Mouse (Mus musculus) ovary, postnatal 10 days (tissue): ENCODE results near the gene Tmigd3.

Experiments used
- DNase-seq: peaks from one replicate; pipeline ENCODE4 v3.0.0; 2022; ENCODE audit warnings: low spot score

Tmigd3 gene

GRCm38 (mm10) chr3:105932240-105933071 lies 61.8 kb downstream of the Tmigd3 start, which contains the start of gene I830077J02Rik:
I830077J02Rik (minus strand) TSS chr3:105932664.
- DNase-seq = no peak

GRCm38 (mm10) chr3:105933926-105934325 lies 63.2 kb downstream of the Tmigd3 start:
- no peak for DNase-seq

DNA sequence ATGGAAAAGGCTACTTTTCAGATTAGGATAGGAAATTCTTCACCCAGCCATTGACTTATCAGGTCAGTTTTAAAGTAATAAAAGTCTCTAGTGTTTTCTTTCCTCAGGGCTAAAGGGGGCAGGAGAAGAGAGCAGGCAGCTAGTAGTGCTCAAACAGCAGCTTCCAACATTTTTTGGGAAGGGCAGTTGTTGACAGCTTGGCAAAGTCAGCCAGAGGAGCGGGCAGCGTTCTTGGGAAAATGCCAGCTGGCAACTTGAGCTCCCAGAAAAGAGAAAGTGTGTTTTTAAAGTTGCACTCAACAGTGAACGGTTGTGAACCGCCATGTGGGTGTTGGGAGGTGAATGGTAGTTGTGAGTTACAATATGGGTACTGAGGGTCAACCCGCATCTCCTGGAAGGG lies 64.3 kb downstream of the Tmigd3 start:
- DNase-seq = no peak

- DNase-seq = no peak
Observed at GRCm38 (mm10) chr3:105936111-105936510, 65.4 kb downstream of the Tmigd3 start.

- DNase-seq = no peak
Observed at GRCm38 (mm10) chr3:105951348-105951747, 80.6 kb downstream of the Tmigd3 start.

- DNase-seq = no peak
Observed at GRCm38 (mm10) chr3:105957235-105957634, 86.5 kb downstream of the Tmigd3 start.

GRCm38 (mm10) chr3:105958204-105958603 lies 87.5 kb downstream of the Tmigd3 start:
- DNase-seq = no peak

- peak; percentile 94 for DNase-seq
Observed at GRCm38 (mm10) chr3:105958974-105959580, 88.4 kb downstream of the Tmigd3 start, which contains the start of gene Wdr77. Wdr77 (plus strand) TSS chr3:105959369.

- DNase-seq = no peak
Observed at GRCm38 (mm10) chr3:105959585-105959984, 88.9 kb downstream of the Tmigd3 start.

DNA sequence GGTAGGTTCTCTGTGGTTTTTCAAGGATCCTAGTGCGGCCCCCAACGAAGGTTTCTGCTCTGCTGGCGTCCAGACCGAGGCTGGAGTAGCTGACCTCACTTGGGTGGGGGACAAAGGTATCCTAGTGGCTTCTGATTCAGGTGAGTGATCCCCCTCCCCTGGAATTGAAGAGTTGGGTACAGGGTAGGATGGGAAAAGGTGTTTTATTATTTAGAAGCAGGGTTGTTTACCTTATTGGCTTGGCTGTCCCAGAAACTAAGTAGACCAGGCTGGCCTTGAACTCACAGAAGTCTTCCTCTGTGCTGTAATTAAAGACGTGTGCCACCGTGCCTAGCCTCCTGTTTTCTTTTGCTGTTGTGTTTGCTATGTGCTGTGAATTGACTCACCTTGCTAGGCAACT lies 89.3 kb downstream of the Tmigd3 start, which contains the start of gene Atp5f1:
Gene Atp5f1, minus strand, starts transcription at position 101 of the 400 bp plus-strand sequence.
- DNase-seq = no peak

DNA sequence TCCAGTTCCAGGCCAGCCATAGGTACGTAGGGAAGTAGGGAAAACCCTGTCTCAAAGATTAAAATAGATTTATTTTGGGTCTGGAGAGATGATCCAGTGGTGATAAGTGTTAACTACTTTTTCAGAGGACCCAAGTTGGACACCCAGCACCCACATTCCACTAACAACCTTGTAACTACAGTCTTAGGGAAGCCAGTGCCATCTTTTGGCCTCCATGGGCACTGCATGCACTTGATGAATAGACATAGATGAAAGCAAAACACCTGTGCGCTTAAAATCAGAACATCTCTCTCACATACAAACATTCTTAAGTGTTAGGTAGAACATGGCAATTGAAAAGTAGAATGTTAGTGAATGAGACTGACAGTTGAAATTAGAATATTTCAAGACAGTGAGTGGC lies 90.0 kb downstream of the Tmigd3 start:
- DNase-seq = no peak

DNA sequence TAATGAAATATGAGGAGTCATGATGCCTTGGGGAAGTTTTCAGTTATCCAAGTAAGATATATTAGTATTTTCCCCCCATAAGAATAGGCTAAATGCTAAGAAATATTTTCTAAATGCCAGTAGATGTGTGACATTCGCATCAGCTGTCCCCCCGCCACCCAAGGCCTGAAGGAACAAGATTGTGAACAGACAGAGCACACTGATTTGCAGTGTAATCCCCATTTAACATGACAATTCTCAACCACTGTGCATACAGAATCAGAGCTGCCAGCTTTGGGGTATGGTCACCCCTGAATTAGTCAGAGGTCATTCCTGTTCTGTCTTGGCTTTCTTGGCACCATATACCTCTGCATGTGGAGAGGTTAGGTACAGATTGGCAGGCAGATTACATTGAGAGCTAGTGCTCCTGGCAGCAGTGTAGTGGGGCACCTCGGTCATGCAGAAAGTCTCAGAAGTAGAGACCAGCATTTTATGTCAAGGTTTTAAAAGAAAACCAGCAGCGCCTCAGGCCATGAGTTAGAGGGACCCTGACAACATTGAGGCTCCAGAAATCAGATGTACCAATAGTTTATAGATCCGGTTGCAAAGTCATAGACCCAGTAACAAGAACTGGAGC lies 101.2 kb downstream of the Tmigd3 start:
- no peak for DNase-seq

DNA sequence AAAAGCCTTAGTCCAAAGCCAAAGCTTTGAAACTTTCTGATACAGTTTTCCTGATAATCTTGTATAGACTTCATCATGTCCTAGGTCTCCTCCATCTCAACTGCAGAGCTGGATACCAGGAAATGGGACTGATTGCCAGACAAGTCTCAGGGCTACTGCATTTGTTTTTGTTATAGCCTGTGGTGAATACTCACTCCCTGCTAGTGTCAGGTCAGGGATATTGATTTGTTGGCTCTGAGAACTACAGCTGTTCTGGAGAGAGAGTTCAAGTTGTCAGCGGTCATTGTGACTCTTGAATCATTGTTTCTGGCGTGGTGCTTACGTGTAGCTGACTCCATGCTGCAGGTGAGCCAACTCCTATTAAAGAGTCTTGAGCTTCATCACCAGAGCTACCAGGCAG lies 102.7 kb downstream of the Tmigd3 start, which contains the start of gene Ovgp1:
Gene Ovgp1, plus strand, starts transcription at position 301 of the 400 bp plus-strand sequence.
- DNase-seq = no peak
